In the genomic region with DNA sequence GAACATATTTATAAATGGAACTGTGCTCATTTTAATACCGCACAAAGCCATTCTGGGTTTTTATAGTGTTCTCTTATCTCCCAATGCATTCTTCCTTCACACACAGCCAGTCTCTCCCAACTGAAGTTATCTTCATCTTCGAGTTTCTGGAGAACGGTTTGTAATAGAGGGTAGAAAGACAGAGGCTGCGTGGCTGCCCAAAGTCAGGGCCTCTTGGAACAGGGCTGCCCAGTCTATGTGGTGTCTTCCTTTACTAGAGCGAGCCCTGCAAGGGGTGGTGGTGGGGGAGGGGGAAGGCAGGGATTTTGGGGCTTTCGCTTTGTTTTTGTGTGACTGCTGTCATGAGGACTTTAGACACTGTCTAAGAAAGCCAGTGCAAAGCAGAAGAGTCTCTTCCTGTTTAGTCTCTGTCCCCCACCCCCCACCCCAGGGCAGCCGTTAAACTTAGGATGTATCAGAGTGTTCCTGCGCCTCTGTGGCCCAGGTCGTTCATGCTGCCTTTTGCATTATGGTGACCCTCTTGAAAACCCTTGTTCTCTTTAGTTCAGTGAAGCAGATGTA, we compare ENCODE assay signal across 12 mouse cellular contexts. TPM values are rescaled to one million over a fixed set of nuclear protein-coding genes. Genes with fewer than 3 reads are reported as not detected.
DNase-seq lines count a peak whose midpoint lies in the region; ATAC-seq and TF ChIP-seq lines count a peak whose summit lies in the region.
"Had no signal": no experiment of that assay in that cellular context is flagged by ENCODE, and none has a peak within 500 bp of the region (broad histone marks: within the 10 kb centered on the region; RNA-seq: fewer than 3 reads in every experiment).

No protein-coding gene starts in this region.

- no peaks in the 10 kb centered on the region for H3K9me3 ChIP-seq in hindbrain, embryonic 15.5 days
- no peaks in the 10 kb centered on the region for H3K9me3 ChIP-seq in liver, postnatal 0 days (ENCODE audit: low read length)
- H3K9me3 ChIP-seq: stomach, embryonic 15.5 days had no signal

- no peaks in the 10 kb centered on the region for H3K27me3 ChIP-seq in hindbrain, embryonic 15.5 days
- H3K27me3 ChIP-seq in liver, postnatal 0 days (ENCODE audit: insufficient read depth, low read length), result no peaks in the 10 kb centered on the region
- H3K27me3 ChIP-seq: stomach, embryonic 15.5 days had no signal

- H3K4me3 ChIP-seq in hindbrain, embryonic 15.5 days, result no peak overlapping the region
- no peak overlapping the region for H3K4me3 ChIP-seq in liver, postnatal 0 days (ENCODE audit: low read depth, low read length)
- H3K4me3 ChIP-seq: left cerebral cortex, adult 2 months; stomach, embryonic 15.5 days had no signal

- no peak for TF ChIP-seq CTCF in liver, postnatal 0 days (IDR thresholded peaks at IDR 0.05; ENCODE audit: low read depth)

- ATAC-seq in common myeloid progenitor, adult 5-6 weeks (replicated peaks; ENCODE audit: low read depth, poor library complexity, severe bottlenecking), result peak; percentile 76; the same call in 1 of the 2 replicates
- no peak for ATAC-seq in hindbrain, embryonic 15.5 days (ENCODE audit: low FRiP score, low read depth)
- peak; percentile 31; the same call in 1 of the 2 replicates for ATAC-seq in liver, postnatal 0 days

- 53% methylated on average over 9 of the region's 9 CpGs for WGBS in hindbrain, embryonic 15.5 days
- WGBS in liver, postnatal 0 days (ENCODE audit: insufficient replicate concordance), result 34% methylated on average over 9 of the region's 9 CpGs

- H3K9ac ChIP-seq in hindbrain, embryonic 15.5 days, result no peak overlapping the region
- H3K9ac ChIP-seq in liver, postnatal 0 days (replicated peaks), result no peak overlapping the region
- H3K9ac ChIP-seq: stomach, embryonic 15.5 days had no signal

- TF ChIP-seq EP300 in liver, postnatal 0 days (IDR thresholded peaks at IDR 0.05; ENCODE audit: low read depth), result no peak

- intact Hi-C loops in left cerebral cortex, postnatal 4 days (cut with DNase I), result no loop called here

- no peak overlapping the region for H3K27ac ChIP-seq in hindbrain, embryonic 15.5 days (replicated peaks)
- no peak overlapping the region for H3K27ac ChIP-seq in liver, postnatal 0 days (ENCODE audit: low read depth)
- H3K27ac ChIP-seq: left cerebral cortex, adult 2 months; stomach, embryonic 15.5 days had no signal

- DNase-seq in left cerebral cortex, postnatal 4 days, result peak; percentile 11
- DNase-seq in left cerebral cortex, adult 9 months (ENCODE audit: low spot score in 2 of 2), result no peak
- no peak for DNase-seq in liver, postnatal 0 days
- DNase-seq in layer of hippocampus, adult 18-20 months (ENCODE audit: low spot score in 2 of 2), result no peak
- no peak for DNase-seq in ovary, postnatal 10 days (ENCODE audit: low spot score)
- DNase-seq: kidney, postnatal 25 days; lung, adult 18-20 months had no signal

- H3K4me1 ChIP-seq in hindbrain, embryonic 15.5 days (replicated peaks), result no peaks in the 10 kb centered on the region
- H3K4me1 ChIP-seq in liver, postnatal 0 days (ENCODE audit: insufficient read depth), result 0 out of 2 replicates have a peak, but pooled peaks cover 3% of the 10 kb centered on the region

- no peaks in the 10 kb centered on the region for H3K36me3 ChIP-seq in hindbrain, embryonic 15.5 days
- no peaks in the 10 kb centered on the region for H3K36me3 ChIP-seq in liver, postnatal 0 days (replicated peaks; ENCODE audit: insufficient read depth, low read length)
- H3K36me3 ChIP-seq: stomach, embryonic 15.5 days had no signal

- H3K4me2 ChIP-seq in hindbrain, embryonic 15.5 days, result peak overlapping the region; percentile 27; the same call in 1 of the 2 replicates
- H3K4me2 ChIP-seq in liver, postnatal 0 days (ENCODE audit: low read depth, low read length), result 0 out of 2 replicates have a peak overlapping the region, but pooled peaks have one; percentile 14
- H3K4me2 ChIP-seq: heart, embryonic 11.5 days; stomach, embryonic 15.5 days had no signal

RNA-seq across cellular contexts. Expression of a gene that starts 37.1 kb away (rescaled TPM):
- 1 to 10 TPM; 3.1 to 3.3 TPM for total RNA-seq in left cerebral cortex, postnatal 4 days (2021)
- 2.2 and 2.5 TPM in 2 replicates for total RNA-seq in common myeloid progenitor, adult 5-6 weeks (2017)
- polyA plus RNA-seq in hindbrain, embryonic 15.5 days (2015; fragmentation: Nextera tagmentation; extraction: Ambion mirVana), result 1.6 and 2.0 TPM in 2 replicates
- 2.8 and 3.1 TPM in 2 replicates for polyA plus RNA-seq in liver, postnatal 0 days (2015; fragmentation: Nextera tagmentation; extraction: Ambion mirVana)
- total RNA-seq in layer of hippocampus, adult 18-20 months (2021), result 1 to 10 TPM; 5.0 to 5.1 TPM
